Mouse (Mus musculus): ENCODE data around the gene Tnfaip8l1. TPM values are rescaled to one million over a fixed set of nuclear protein-coding genes. Genes with fewer than 3 reads are reported as not detected.

The Tnfaip8l1 gene
- total RNA-seq, 4 experiments from 2014 or later = 0.12 to 0.54 (median 0.25) TPM

DNA sequence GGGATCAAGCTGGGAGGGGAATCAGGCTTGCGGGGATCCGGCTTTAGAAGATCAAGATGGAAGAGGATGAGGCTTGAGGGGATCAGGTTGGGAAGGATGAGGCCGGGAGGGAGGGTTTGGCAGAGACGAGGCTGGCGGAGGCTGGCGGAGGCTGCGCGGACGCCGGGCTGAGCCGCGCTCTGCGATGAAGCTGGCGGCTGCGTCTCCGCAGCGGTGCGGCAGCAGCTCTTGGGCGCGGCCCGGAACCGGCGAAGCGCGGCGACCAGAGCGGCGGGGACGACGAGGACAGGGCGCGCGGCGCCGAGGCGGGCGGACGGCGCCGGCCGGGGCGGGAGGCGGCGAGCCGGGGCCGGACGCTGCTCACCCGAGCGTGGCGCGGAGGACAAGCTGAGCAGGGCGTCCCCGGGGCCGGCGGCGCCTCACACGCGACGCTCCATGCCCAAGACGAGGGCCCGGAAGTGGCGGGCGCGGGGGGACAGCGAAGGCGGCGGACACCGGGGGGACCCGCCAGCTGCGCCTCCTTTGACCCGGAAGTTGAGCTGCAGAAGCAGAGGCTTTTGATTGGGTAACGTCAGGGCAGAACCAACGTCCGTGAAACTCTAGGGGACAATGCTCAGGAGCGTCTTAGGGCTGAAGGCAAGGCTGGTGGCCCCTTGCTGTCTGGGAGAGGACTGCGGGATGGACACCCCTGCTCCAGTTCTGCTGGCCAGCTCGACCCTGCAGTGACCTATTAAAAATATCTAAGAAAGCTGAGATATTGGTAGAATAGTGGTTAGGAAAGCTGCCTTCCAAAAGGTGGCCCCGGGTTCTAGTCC, 56.3 kb downstream of the Tnfaip8l1 start, which contains the start of gene Dpp9:
Dpp9 (minus strand) TSS at position 529 of the 815 bp plus-strand sequence.
- DNase-seq (ENCODE audit: low spot score in 2 of 2) = peak; percentile 83 to 86

DNA sequence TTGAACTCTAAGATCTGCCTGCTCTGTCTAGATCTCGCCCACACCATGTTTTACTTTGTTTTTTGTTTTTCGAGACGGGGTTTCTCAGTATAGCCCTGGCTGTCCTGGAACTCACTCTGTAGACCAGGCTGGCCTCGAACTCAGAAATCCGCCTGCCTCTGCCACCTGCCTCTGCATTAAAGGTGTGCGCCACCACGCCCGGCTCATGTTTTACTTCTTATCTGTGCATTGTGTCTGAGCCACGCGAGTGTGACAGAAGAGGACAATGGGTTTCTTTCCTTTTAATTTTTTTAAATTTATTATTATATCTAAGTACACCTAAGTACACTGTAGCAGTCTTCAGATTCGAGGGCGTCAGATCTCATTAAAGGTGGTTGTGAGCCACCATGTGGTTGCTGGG, 57.0 kb downstream of the Tnfaip8l1 start:
- no peak for DNase-seq (ENCODE audit: low spot score in 2 of 2)

DNA sequence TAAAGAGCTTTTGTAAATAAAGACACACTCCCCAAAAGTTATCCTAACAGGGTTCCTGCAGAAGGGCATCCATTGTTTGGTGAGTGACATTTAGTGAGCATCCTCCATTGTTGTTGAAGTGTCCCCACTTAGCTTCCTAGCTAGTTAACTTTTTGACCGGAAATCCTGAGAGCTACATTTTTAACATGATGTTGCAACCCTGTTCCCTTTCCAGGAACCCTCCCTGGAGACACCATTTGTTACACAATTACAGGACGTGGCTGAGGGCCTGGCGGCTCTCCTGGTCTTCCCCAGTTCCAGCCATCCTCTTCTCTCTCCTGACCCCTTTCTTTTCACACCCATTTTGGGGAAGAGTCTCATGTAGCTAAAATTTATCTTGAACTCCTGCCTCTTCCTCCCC, 57.5 kb downstream of the Tnfaip8l1 start:
- DNase-seq (ENCODE audit: low spot score in 2 of 2) = peak; percentile 58 to 65

Small RNA genes lying within 50 kb of the gene (microRNA-seq; reads per million reads assigned to microRNA genes)
- not detected for gene Gm44397

Other genes with a start within 250 kb of the Tnfaip8l1 start
- 1 to 10 TPM; 3.9 to 4.3 (median 3.9) TPM for gene Zfp119b, start 213.0 kb upstream of the Tnfaip8l1 start, total RNA-seq (2022)
- gene Ebi3, start 209.8 kb upstream of the Tnfaip8l1 start, total RNA-seq (2022) = not detected
- 1 to 10 TPM; 7.0 to 9.1 (median 8.1) TPM for gene Yju2, start 203.4 kb upstream of the Tnfaip8l1 start, total RNA-seq (2022)
- gene Shd, start 192.0 kb upstream of the Tnfaip8l1 start, total RNA-seq (2022) = under 1 TPM in 2 of 4 experiments, not detected in 2; 0.31 TPM
- not detected for gene Fsd1, start 176.0 kb upstream of the Tnfaip8l1 start, total RNA-seq (2022)
- 1 to 10 TPM; 1.7 to 3.2 (median 2.6) TPM for gene Stap2, start 156.9 kb upstream of the Tnfaip8l1 start, total RNA-seq (2022)
- gene Mpnd, start 156.8 kb upstream of the Tnfaip8l1 start, total RNA-seq (2022) = 10 to 100 TPM; 41.3 to 55.2 (median 42.4) TPM
- 1 to 10 TPM; 5.5 to 8.9 (median 7.6) TPM for gene Sh3gl1, start 125.8 kb upstream of the Tnfaip8l1 start, total RNA-seq (2022)
- gene Chaf1a, start 122.0 kb upstream of the Tnfaip8l1 start, total RNA-seq (2022) = 1 to 10 TPM in 1 of 4 experiments, under 1 TPM in 3; 0.47 to 1.6 (median 0.75) TPM
- 10 to 100 TPM; 66.1 to 85.8 (median 74.4) TPM for gene Ubxn6, start 87.4 kb upstream of the Tnfaip8l1 start, total RNA-seq (2022)
- gene Hdgfl2, start 82.8 kb upstream of the Tnfaip8l1 start, total RNA-seq (2022) = 10 to 100 TPM; 23.6 to 26.7 (median 26.0) TPM
- gene Plin4, start 52.7 kb upstream of the Tnfaip8l1 start, total RNA-seq (2022) = 100 to 1,000 TPM; 133 to 313 (median 179) TPM
- gene Plin5, start 44.9 kb upstream of the Tnfaip8l1 start, total RNA-seq (2022) = 10 to 100 TPM; 16.5 to 31.3 (median 22.8) TPM
- gene Lrg1, start 40.5 kb upstream of the Tnfaip8l1 start, total RNA-seq (2022) = 10 to 100 TPM; 10.7 to 24.5 (median 13.9) TPM
- gene Sema6b, start 22.1 kb upstream of the Tnfaip8l1 start, total RNA-seq (2022) = 1 to 10 TPM; 1.4 to 2.7 (median 1.9) TPM
- 10 to 100 TPM; 14.9 to 16.8 (median 15.3) TPM for gene Mydgf, start 21.4 kb downstream of the Tnfaip8l1 start, total RNA-seq (2022)
- gene Dpp9, start 56.4 kb downstream of the Tnfaip8l1 start, total RNA-seq (2022) = 10 to 100 TPM; 37.9 to 45.7 (median 43.0) TPM
- 100 to 1,000 TPM; 180 to 201 (median 196) TPM for gene Fem1a, start 94.3 kb downstream of the Tnfaip8l1 start, total RNA-seq (2022)
- gene Ticam1, start 114.3 kb downstream of the Tnfaip8l1 start, total RNA-seq (2022) = 1 to 10 TPM; 1.7 to 2.2 (median 2.0) TPM
- gene Plin3, start 130.4 kb downstream of the Tnfaip8l1 start, total RNA-seq (2022) = 10 to 100 TPM; 22.9 to 44.8 (median 28.7) TPM
- not detected for gene Arrdc5, start 137.8 kb downstream of the Tnfaip8l1 start, total RNA-seq (2022)
- under 1 TPM; 0.18 to 0.67 (median 0.44) TPM for gene Uhrf1, start 140.8 kb downstream of the Tnfaip8l1 start, total RNA-seq (2022)
- gene Kdm4b, start 163.6 kb downstream of the Tnfaip8l1 start, total RNA-seq (2022) = 10 to 100 TPM; 22.2 to 26.4 (median 22.8) TPM

Data from gastrocnemius, adult 8-10 months (tissue).